Mouse (Mus musculus) ovary, adult 18-20 months (tissue): Measurements from ENCODE around the gene Ppp1cc.
"Not testable (repeated sequence)": the region's sequence is repeated elsewhere in the genome, so short reads cannot be mapped to it uniquely, and the experiment has no call there.

Source experiments
- DNase-seq: peaks from one replicate; pipeline ENCODE4 v3.0.0; 2022; ENCODE audit warnings: low spot score, mixed read lengths

The Ppp1cc gene

DNA sequence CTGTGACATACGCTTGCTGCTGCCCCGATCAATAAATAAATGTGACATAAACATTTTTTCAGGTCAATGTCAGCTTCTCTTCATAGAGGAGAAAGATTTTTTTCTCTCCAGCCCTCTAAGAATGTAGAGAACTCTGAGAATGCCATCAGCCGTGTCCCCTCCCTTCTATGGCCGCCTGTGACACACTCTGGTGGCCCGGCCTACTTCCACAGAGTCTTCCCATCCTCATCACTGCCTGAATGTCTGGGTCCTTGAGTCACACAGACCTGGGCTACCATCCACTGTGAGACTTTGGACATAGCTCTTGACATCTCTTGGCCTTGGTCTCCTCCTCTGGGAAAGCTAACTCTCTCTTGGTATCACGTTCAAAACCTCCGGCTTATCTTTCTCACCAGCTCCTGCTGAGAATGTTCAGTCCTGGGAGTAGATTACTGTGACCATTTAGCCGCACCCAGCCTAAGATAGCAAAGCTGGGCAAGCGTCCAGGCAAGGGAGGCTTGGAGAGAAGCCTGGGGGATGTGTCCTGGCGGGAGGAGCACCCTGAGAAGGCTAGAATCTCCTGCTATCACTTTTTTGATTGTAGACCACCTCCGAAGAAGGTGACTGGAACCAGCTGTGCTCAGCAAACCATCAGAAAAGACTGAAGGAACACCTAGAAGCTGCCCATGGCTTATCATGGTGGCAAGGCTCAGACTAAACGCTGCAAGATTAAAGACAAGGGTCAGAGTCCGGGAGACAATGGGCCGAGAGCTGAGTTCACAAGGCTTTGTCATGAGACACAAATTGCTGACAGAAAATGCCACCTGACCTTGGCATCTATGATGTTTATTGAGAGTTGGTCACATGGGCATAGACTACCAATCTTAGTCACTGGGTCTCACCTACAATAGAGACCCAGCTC lies 21.3 kb upstream of the Ppp1cc start:
- DNase-seq = peak; percentile 82

DNA sequence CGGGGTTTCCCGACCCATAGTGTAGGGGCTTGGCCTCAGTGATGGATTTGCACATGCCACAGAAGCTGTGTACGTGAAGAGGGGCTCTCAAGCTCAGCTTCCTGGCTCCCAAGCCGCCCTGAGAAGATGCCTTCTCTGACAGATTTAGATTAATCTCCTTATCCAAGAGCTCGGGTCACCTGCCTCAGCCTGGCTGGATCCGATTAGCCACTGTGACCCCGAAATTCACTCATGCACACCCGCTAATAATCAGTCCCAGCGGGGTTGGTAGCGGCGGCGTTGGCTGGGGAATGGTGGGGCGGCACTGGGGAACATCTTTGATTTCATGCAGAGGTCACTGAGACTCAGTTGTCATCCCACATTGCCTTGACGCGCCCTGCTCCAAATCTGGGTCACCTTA lies 19.2 kb upstream of the Ppp1cc start:
- DNase-seq = no peak

- DNase-seq = not testable (repeated sequence)
Observed at GRCm38 (mm10) chr5:122139771-122140170, 18.3 kb upstream of the Ppp1cc start.

- DNase-seq = no peak
Observed at GRCm38 (mm10) chr5:122140723-122141122, 17.4 kb upstream of the Ppp1cc start, which contains the start of gene Ccdc63. TSS of gene Ccdc63 (minus strand) at chr5:122140823.

- no peak for DNase-seq
Observed at GRCm38 (mm10) chr5:122142230-122142992, 15.7 kb upstream of the Ppp1cc start.

GRCm38 (mm10) chr5:122143543-122143942 lies 14.5 kb upstream of the Ppp1cc start:
- no peak for DNase-seq

GRCm38 (mm10) chr5:122144825-122145224 lies 13.3 kb upstream of the Ppp1cc start:
- DNase-seq = no peak

- DNase-seq = peak; percentile 43
Observed at GRCm38 (mm10) chr5:122145381-122146055, 12.6 kb upstream of the Ppp1cc start.

DNA sequence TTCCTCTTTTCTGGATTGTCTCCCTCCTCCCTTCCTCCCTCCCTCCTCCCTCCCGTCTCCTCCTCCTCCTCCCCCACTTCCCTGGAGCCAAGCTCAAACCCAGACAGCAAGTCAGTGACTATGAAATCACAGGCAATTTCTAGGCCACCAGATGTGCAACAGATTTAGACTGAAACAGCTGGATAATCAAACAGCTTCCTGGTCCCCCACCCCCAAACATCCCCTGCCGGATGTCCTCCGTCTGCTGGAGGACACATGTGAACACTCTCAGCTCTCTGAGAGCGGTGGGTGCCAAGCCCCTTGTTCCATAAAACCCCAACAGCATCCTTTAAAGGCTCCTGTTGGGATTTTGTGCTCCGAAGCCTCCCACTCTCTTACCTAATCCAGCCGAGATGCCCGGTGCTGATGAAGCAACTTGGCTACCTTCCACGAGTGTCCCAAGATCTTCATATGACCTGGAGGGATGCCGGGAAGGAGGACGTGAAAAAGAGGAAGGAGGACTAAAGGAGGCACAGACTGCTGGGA lies 12.0 kb upstream of the Ppp1cc start:
- DNase-seq = no peak

DNA sequence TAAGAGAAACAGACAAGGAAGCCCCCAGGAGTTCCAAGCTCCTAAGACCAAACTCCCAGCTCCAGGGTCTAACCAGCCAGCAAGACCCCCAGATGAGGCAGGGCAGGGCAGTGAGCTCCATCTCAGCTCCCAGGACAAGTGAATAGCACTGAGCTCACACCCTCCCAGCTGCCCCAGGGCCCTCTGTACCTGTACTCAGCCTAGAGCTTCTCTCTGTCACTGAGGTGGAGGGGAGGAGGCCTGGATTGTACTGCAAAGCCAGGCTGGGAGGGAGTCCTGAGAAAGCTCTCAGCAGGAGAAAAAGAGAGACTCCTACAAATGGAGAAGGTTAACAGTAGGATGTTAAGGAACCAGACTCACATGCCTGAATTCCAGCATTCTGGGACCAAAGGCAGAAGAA lies 11.5 kb upstream of the Ppp1cc start:
- DNase-seq = no peak

DNA sequence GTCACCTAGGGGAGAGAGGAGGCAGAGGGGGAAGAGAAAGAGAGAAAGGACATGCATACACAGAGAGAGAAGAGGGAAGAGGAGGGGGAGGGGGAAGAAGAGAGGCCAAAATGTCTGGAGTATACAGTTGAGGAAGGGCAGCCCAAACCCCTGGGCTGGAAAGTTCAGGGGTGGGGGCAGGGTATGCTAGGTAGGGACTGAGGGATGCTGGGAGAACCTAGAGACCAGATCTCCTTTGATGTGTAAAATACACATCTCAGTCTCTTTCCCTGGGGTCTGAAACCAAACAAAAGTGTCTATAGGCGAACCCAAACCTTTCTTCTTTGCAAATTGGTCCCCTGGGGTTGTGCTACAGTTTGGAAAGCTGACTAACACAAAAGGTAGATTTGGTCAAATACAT lies 10.0 kb upstream of the Ppp1cc start:
- no peak for DNase-seq

GRCm38 (mm10) chr5:122149259-122149658 lies 8.8 kb upstream of the Ppp1cc start:
- no peak for DNase-seq

DNA sequence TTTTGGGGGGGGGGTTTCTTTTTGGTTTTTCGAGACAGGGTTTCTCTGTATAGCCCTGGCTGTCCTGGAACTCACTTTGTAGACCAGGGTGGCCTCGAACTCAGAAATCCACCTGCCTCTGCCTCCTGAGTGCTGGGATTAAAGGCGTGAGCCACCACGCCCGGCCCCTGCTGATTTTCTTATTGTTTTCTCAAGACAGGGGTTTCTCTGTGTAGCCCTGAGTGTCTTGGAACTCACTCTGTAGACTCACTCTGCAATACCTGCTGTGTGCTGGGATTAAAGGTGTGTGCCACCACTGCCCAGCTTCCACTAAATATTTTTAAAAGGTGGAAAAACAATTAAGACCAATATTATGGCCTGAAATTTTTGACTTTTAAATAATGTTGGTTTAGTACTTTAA lies 5.6 kb upstream of the Ppp1cc start:
- DNase-seq = not testable (repeated sequence)

GRCm38 (mm10) chr5:122154006-122154405 lies 4.1 kb upstream of the Ppp1cc start:
- DNase-seq = no peak

GRCm38 (mm10) chr5:122154782-122155181 lies 3.3 kb upstream of the Ppp1cc start:
- no peak for DNase-seq

DNA sequence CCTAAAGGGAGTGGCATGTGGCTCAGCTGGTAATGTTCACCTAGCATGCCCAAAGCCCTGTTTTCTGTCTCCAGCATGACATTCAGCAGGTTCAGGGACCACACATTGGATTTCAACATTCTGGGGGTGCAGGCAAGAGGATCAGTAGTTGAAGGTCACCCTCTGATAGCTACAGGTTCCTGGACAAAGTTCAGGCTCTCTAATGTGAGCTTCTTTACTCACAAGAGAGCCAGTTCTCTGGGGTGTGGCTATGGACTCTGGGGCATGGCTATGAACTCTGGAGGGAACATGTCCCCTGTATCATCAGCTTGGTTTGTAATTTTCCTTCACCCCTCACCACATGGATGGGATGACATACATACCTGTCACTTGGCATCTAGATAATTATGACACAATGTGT lies 2.5 kb upstream of the Ppp1cc start:
- DNase-seq = no peak

- DNase-seq = no peak
Observed at GRCm38 (mm10) chr5:122156486-122156885, 1.6 kb upstream of the Ppp1cc start.

DNA sequence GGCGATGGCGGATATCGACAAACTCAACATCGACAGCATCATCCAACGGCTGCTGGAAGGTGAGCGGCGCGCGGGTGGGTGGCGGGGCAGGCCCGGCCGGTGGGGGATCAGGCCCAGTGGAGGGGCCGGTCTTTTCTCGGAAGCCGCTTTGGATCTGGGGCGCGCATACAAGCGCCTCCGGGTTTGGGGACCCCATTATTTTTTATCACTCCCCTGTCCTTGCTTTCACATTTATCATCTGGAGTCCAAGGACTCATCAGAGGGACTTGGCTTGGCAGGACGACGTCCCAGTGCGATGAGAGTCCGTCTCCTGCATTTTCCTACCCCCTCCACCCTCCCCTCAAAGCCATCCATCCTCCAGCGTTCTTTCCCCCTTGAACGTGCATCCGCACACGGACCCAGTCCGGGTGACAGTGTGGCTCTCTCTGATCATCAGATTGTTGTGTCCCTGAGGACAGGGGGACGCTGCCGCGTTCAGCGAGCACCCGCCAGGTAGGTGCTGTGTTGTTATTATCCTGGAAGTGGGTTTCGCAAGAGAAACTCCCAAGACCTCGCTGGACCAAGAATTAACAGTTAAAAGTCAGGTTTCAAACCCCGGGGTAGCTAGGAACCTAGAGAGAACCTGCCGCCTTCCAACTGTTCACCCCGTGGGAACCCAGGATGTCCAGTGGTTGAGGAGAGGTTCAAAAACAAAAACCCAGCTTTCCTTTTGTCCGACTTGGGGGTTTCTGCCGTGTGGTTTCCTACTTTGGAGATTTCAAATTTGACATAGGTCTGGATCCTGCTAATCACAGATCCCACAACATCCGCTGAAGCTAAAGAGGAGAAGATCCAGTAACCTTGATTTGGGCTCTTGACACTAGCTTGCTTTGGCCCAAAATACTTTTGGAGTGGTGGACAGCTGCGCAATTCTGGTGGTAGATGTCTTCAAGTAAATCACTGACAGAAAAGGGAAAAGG lies 758 bp downstream of the Ppp1cc start:
- no peak for DNase-seq

DNA sequence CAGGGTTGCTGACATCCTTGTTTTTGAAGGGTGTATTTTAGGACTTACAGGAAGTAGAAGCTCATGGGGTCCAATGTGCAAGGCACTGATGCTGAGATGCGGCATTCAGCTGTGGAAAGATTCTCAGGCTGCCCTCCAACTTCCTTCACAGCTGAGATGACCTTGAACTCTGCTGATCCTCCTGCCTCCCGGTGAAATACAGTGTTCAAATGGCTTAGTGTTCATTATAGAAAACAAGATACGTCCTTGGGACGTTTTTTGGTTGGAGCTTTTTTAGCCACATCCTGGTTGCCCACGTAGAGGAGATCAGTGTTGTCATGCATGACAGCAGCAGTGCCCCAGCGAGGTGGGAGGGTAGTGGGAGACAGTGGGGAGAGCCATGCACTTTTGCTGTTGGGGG lies 5.1 kb downstream of the Ppp1cc start:
- DNase-seq = no peak

DNA sequence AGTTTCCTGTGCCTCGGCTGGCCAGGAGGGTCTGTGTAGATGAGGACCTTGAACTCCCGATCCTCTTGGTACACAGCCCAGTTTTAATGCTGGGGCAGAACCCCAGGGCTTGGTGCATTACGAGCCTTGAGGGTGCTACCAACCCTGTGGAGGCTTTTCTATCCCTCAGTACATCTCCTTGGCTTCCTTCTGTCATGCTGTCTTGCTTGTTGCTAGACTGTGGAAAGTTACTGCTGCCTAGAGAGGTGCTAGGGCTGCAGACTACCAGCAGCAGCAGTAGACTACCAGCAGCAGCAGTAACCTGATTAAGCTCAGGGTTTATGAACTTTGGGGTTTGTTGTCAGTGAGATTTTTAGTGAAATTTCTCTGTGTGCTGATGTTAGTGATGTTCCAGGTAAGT lies 5.9 kb downstream of the Ppp1cc start:
- DNase-seq = no peak
